Mouse (Mus musculus) small intestine, adult 2 months (tissue): ENCODE results near the gene Postn.

Source experiments
- CTCF ChIP-seq: fragments of 200-500 bp; IDR thresholded peaks from 2 replicates; pipeline ENCODE4 v1.5.1; 2012; ENCODE audit warnings: low read depth, mild to moderate bottlenecking, control low read depth, inconsistent platforms, low read length, moderate library complexity, mixed read lengths; ENCODE audit not compliant: insufficient replicate concordance, insufficient read length; ENCODE audit errors: extremely low read depth
- POLR2A ChIP-seq: fragments of 200-500 bp; IDR thresholded peaks from 2 replicates; pipeline ENCODE4 v1.6.1; 2012; ENCODE audit warnings: low read depth, mild to moderate bottlenecking, control low read depth, inconsistent platforms, low read length, moderate library complexity

DNA sequence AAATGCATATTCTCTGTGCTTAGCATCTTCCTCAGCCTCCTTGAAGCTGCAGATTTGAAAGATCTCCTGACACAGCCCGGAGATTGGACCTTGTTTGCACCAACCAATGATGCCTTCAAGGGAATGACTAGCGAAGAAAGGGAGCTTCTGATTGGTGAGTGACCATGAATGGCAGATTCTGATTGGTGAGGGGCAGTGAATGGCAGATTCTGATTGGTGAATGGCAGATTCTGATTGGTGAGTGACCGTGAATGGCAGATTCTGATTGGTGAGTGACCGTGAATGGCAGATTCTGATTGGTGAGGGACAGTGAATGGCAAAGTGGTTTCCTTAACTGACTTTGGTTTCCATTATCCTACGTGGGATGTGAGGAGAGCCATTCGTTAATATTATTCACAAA, 15.1 kb downstream of the Postn start:
- TF ChIP-seq CTCF (no peak), POLR2A (no peak)
